Mouse (Mus musculus) natural killer cell, adult 2 months (primary cell): ENCODE results near the gene Cdkn2c.
"Not testable (repeated sequence)": the region's sequence is repeated elsewhere in the genome, so short reads cannot be mapped to it uniquely, and the experiment has no call there.

Experiments used
- DNase-seq, 2 experiments: peaks; one replicate each; pipeline ENCODE4 v3.0.0; 2022; ENCODE audit warnings: low spot score in 2 of 2

Cdkn2c gene

GRCm38 (mm10) chr4:109666461-109667269 is at the start of gene Cdkn2c:
Gene Cdkn2c, minus strand, starts transcription at chr4:109667189.
- peak; percentile 80 to 81 for DNase-seq

GRCm38 (mm10) chr4:109705349-109705748 is 38.4 kb upstream of the Cdkn2c start:
- DNase-seq: no peak

- no peak for DNase-seq
Measured at GRCm38 (mm10) chr4:109703568-109703967, 36.6 kb upstream of the Cdkn2c start.

GRCm38 (mm10) chr4:109700727-109701126 is 33.7 kb upstream of the Cdkn2c start:
- DNase-seq: not testable (repeated sequence)

- no peak for DNase-seq
Measured at GRCm38 (mm10) chr4:109692674-109693073, 25.7 kb upstream of the Cdkn2c start.

- DNase-seq: no peak
Measured at GRCm38 (mm10) chr4:109683561-109683960, 16.6 kb upstream of the Cdkn2c start.

- no peak for DNase-seq
Measured at GRCm38 (mm10) chr4:109677221-109677620, 10.2 kb upstream of the Cdkn2c start.

- DNase-seq: peak; percentile 94 to 97
Measured at GRCm38 (mm10) chr4:109676218-109677215, 9.5 kb upstream of the Cdkn2c start, which contains the start of gene Faf1. Gene Faf1, plus strand, starts transcription at chr4:109676588.

GRCm38 (mm10) chr4:109674097-109674496 is 7.1 kb upstream of the Cdkn2c start:
- no peak for DNase-seq

- DNase-seq: no peak
Measured at GRCm38 (mm10) chr4:109671941-109672340, 5.0 kb upstream of the Cdkn2c start.

- DNase-seq: no peak
Measured at GRCm38 (mm10) chr4:109670213-109670612, 3.2 kb upstream of the Cdkn2c start.

GRCm38 (mm10) chr4:109667518-109667917 is 529 bp upstream of the Cdkn2c start:
- DNase-seq: no peak

- DNase-seq: peak; percentile 37 to 44
Measured at GRCm38 (mm10) chr4:109665982-109666460, 968 bp downstream of the Cdkn2c start.

GRCm38 (mm10) chr4:109665101-109665981 is 1.6 kb downstream of the Cdkn2c start:
- peak; percentile 48 to 52 for DNase-seq

GRCm38 (mm10) chr4:109664091-109664490 is 2.9 kb downstream of the Cdkn2c start:
- no peak for DNase-seq

- no peak for DNase-seq
Measured at GRCm38 (mm10) chr4:109662271-109662670, 4.7 kb downstream of the Cdkn2c start.

GRCm38 (mm10) chr4:109661183-109661582 is 5.8 kb downstream of the Cdkn2c start:
- DNase-seq: no peak

GRCm38 (mm10) chr4:109660568-109660967 is 6.4 kb downstream of the Cdkn2c start:
- no peak for DNase-seq

- no peak for DNase-seq
Measured at GRCm38 (mm10) chr4:109659571-109659970, 7.4 kb downstream of the Cdkn2c start.

- no peak for DNase-seq
Measured at GRCm38 (mm10) chr4:109658826-109659225, 8.2 kb downstream of the Cdkn2c start.
